Mouse (Mus musculus): ENCODE measurements around the gene Gfm2. TPM values are rescaled to one million over a fixed set of nuclear protein-coding genes. Genes with fewer than 3 reads are reported as not detected.
A peak's percentile ranks its signal among the peaks of the same experiment; 100 is the strongest.

Gene Gfm2
- polyA plus RNA-seq, 1 experiment from 2014 or later: 16.3 TPM

DNA sequence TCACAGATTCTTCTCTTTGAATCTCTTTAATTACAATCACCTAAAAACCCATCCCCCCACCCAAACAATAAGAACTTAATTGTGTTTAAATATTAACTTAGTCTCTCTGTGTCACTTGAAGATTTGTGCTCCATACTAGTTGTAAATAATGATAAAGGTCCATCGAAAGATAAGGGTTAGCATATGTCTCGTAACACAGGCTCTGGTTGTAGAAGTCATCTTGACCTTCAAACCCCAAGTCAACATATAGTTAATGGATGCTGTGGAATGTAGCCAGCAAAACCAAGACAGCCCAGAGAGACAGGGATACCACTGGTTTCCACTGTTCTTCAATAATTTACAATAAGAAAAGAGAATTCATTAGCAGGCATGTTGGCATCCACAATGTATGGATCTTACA is 46.4 kb downstream of the Gfm2 start:
- Histone ChIP-seq H3K4me3 (ENCODE audit: low read depth, low read length) (no peak overlapping the region), H3K9ac (ENCODE audit: low read depth, low read length) (no peak overlapping the region), H3K27ac (ENCODE audit: low read length) (no peak overlapping the region), H3K4me1 (ENCODE audit: control insufficient read depth, low read depth, low read length) (no peaks in the 10 kb centered on the region), H3K36me3 (ENCODE audit: control insufficient read depth, insufficient read depth) (peaks cover 3% of the 10 kb centered on the region; the same call in 1 of the 2 replicates), H3K9me3 (replicated peaks; ENCODE audit: control insufficient read depth, low read length) (no peaks in the 10 kb centered on the region), H3K4me2 (ENCODE audit: low read depth, low read length) (no peak overlapping the region), H3K27me3 (ENCODE audit: control insufficient read depth, insufficient read depth, low read depth, low read length) (no peaks in the 10 kb centered on the region)
- WGBS (ENCODE audit: insufficient replicate concordance): 59% methylated on average over 2 of the region's 2 CpGs
- ATAC-seq (ENCODE audit: low read depth): no peak

DNA sequence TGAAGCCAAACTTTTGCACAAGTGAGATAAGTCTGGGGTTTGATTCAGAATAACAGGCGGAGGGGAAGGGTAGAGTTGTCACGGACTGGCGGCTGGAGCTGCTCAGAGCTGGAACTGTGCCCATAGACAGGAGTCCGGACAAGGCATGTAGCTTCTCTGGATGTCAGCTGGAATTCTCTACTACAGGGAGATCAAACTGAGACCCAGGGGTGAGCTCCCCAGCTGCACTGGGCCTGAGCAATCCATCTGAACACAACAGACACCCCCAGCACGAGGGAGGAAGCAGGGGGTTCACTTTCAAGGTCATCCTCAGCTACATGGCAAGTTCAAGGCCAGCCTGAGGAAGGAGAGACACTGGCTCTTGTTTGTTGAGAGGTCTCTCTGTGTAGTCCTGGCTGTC is 46.9 kb downstream of the Gfm2 start:
- Histone ChIP-seq H3K4me1 (ENCODE audit: control insufficient read depth, low read depth, low read length) (no peaks in the 10 kb centered on the region), H3K4me3 (ENCODE audit: low read depth, low read length) (no peak overlapping the region), H3K9me3 (replicated peaks; ENCODE audit: control insufficient read depth, low read length) (no peaks in the 10 kb centered on the region), H3K4me2 (ENCODE audit: low read depth, low read length) (no peak overlapping the region), H3K27me3 (ENCODE audit: control insufficient read depth, insufficient read depth, low read depth, low read length) (no peaks in the 10 kb centered on the region), H3K9ac (ENCODE audit: low read depth, low read length) (no peak overlapping the region), H3K36me3 (ENCODE audit: control insufficient read depth, insufficient read depth) (peaks cover 3% of the 10 kb centered on the region; the same call in 1 of the 2 replicates), H3K27ac (ENCODE audit: low read length) (no peak overlapping the region)
- no peak for ATAC-seq (ENCODE audit: low read depth)
- WGBS (ENCODE audit: insufficient replicate concordance): 58% methylated on average over 5 of the region's 5 CpGs

DNA sequence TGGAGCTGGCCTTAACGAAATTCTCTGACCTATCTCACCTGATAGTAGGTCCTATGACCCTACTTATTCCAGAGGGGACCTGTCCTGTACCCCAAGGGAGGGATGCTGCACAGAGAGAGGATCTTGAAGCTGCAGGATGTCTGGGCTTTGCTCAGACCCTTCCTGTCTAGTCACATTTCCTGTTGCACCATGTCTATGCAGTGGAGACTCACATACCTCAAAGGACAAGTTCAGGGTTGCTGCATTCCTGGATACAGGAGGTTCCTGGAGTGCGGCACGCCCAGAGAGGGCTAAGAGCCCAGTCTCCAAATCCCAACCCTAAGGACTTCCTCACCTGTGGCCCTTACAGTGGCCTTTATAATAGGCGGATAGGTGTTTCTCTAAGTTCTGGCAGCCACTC is 48.6 kb downstream of the Gfm2 start:
- H3K27me3 ChIP-seq (ENCODE audit: control insufficient read depth, insufficient read depth, low read depth, low read length): no peaks in the 10 kb centered on the region
- no peaks in the 10 kb centered on the region for H3K36me3 ChIP-seq (ENCODE audit: control insufficient read depth, insufficient read depth)
- no peak overlapping the region for H3K27ac ChIP-seq (ENCODE audit: low read length)
- H3K9ac ChIP-seq (ENCODE audit: low read depth, low read length): no peak overlapping the region
- H3K4me1 ChIP-seq (ENCODE audit: control insufficient read depth, low read depth, low read length): no peaks in the 10 kb centered on the region
- H3K4me3 ChIP-seq (ENCODE audit: low read depth, low read length): no peak overlapping the region
- H3K9me3 ChIP-seq (replicated peaks; ENCODE audit: control insufficient read depth, low read length): no peaks in the 10 kb centered on the region
- H3K4me2 ChIP-seq (ENCODE audit: low read depth, low read length): no peak overlapping the region
- WGBS (ENCODE audit: insufficient replicate concordance): 68% methylated on average over 4 of the region's 4 CpGs
- ATAC-seq (ENCODE audit: low read depth): no peak

DNA sequence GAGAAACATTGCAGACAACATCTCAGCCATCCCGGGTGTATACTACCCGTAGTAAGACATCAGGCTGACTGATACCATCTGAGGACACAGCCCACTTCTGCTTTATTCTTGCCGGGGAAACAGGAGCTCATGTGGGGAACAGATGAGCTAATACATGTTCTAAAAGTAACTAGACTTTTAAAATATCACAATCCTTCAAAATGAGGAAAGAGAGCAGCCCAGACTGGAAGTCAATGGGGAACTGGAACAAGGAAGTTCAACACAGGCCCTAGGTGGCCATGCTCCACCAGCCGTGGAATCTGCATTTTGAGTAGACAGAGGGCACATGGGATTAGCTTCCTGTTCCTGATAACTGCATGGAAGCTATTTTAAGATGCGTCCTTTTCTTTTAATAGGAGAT is 50.0 kb downstream of the Gfm2 start:
- Histone ChIP-seq H3K36me3 (ENCODE audit: control insufficient read depth, insufficient read depth) (no peaks in the 10 kb centered on the region), H3K4me2 (ENCODE audit: low read depth, low read length) (no peak overlapping the region), H3K4me1 (ENCODE audit: control insufficient read depth, low read depth, low read length) (no peaks in the 10 kb centered on the region), H3K4me3 (ENCODE audit: low read depth, low read length) (no peak overlapping the region), H3K27ac (ENCODE audit: low read length) (no peak overlapping the region), H3K9me3 (replicated peaks; ENCODE audit: control insufficient read depth, low read length) (no peaks in the 10 kb centered on the region), H3K27me3 (ENCODE audit: control insufficient read depth, insufficient read depth, low read depth, low read length) (no peaks in the 10 kb centered on the region), H3K9ac (ENCODE audit: low read depth, low read length) (no peak overlapping the region)
- no peak for ATAC-seq (ENCODE audit: low read depth)
- WGBS (ENCODE audit: insufficient replicate concordance): 30% methylated on average over 5 of the region's 5 CpGs

DNA sequence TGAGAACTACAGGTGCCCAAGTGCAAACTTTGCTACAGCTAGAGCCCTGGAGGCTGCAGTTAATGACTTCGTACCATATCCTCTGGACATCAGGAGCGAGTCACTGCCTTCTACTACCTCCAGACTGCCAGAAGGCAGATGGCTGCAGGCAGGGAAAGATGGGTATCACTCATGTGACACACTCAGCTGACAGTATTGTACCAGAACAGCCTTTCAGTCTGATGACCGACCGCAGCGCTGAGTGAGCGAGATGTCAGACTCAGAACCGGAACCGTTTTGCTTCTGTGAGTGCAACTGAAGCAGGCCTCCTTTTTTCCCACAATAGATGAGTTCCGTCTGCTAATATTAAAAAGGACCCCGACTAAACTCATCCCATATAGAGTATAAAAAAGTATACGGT is 54.9 kb downstream of the Gfm2 start:
- H3K9ac ChIP-seq (ENCODE audit: low read depth, low read length): no peak overlapping the region
- no peak overlapping the region for H3K4me2 ChIP-seq (ENCODE audit: low read depth, low read length)
- H3K27me3 ChIP-seq (ENCODE audit: control insufficient read depth, insufficient read depth, low read depth, low read length): no peaks in the 10 kb centered on the region
- no peak overlapping the region for H3K27ac ChIP-seq (ENCODE audit: low read length)
- no peak overlapping the region for H3K4me3 ChIP-seq (ENCODE audit: low read depth, low read length)
- H3K4me1 ChIP-seq (ENCODE audit: control insufficient read depth, low read depth, low read length): peaks cover 5% of the 10 kb centered on the region
- no peaks in the 10 kb centered on the region for H3K36me3 ChIP-seq (ENCODE audit: control insufficient read depth, insufficient read depth)
- 83% methylated on average over 11 of the region's 11 CpGs for WGBS (ENCODE audit: insufficient replicate concordance)
- no peaks in the 10 kb centered on the region for H3K9me3 ChIP-seq (replicated peaks; ENCODE audit: control insufficient read depth, low read length)
- no peak for ATAC-seq (ENCODE audit: low read depth)

DNA sequence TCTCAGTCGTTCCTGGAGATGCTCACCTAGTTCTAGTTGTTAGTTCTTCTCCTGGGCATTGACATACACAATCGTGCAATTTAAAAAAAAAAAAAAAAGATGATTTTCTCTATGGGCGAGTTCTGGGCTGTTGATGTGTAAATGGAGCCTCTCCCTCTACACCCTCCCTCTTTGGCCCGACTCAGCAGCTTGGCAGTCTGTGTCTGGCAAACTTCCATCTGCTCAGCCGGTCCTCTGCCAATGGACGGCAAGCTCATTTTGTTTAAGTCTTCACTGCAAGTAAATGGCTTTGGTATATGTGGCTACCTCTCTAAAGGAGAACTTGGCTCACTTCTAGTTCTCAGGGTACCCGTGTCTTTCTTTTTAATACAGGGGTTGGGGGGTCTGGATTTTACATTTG is 55.7 kb downstream of the Gfm2 start:
- ATAC-seq (ENCODE audit: low read depth): no peak
- Histone ChIP-seq H3K4me1 (ENCODE audit: control insufficient read depth, low read depth, low read length) (peaks cover 10% of the 10 kb centered on the region), H3K27me3 (ENCODE audit: control insufficient read depth, insufficient read depth, low read depth, low read length) (no peaks in the 10 kb centered on the region), H3K27ac (ENCODE audit: low read length) (no peak overlapping the region), H3K4me2 (ENCODE audit: low read depth, low read length) (no peak overlapping the region), H3K9me3 (replicated peaks; ENCODE audit: control insufficient read depth, low read length) (no peaks in the 10 kb centered on the region), H3K4me3 (ENCODE audit: low read depth, low read length) (no peak overlapping the region), H3K36me3 (ENCODE audit: control insufficient read depth, insufficient read depth) (no peaks in the 10 kb centered on the region), H3K9ac (ENCODE audit: low read depth, low read length) (no peak overlapping the region)
- 56% methylated on average over 7 of the region's 7 CpGs for WGBS (ENCODE audit: insufficient replicate concordance)

DNA sequence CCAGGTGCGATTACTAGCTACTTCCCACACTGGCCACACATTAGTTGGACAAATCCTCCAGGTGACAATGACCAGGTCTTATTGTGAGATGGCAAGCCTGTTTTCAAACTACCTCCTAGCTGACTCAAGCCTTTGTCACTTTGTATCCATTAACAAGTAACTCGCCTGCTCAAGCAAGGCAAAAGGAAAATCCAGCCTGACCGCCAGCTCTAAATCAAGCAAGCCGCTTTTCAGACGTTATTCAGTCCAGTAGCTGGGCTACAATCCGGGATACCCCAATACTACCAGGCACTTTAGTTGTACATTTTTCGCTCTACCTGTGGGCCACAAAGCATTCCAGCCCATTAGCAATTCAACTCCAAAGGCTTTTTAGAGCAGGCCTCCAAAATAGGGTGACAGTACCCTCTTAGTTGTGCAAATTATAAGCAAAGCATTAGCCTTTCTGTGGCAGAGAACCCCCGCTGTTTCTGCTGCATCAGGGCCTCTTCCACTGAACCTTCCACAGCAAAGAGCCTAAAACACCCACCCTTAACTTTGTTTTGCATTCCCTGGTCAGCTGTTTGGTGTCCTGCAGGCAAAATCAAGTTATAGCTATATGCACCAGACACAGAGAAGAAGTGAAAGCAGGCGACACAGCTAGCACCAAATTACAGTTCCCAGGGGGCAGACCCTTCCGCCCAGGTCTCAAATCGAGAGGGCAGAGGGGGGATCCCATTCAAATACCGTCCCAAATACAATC is 58.6 kb downstream of the Gfm2 start:
- Histone ChIP-seq H3K4me3 (ENCODE audit: low read depth, low read length) (0 out of 2 replicates have a peak overlapping the region, but pooled peaks have one; percentile 15), H3K36me3 (ENCODE audit: control insufficient read depth, insufficient read depth) (no peaks in the 10 kb centered on the region)

DNA sequence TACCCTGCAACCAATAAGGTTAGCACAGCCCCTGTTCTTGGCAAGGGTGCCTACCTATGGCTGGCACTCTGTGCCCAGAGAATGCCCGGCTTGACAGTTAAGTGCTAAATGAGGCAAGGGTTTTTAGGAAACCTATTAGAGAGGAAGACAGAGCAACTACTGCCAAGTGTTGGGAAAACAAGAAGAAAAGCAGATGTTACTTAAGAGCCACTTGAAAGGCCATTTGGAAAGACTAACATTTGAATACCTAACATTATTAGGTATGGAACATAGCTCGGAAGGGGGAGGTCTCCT is 59.1 kb downstream of the Gfm2 start:
- no peaks in the 10 kb centered on the region for H3K36me3 ChIP-seq (ENCODE audit: control insufficient read depth, insufficient read depth)
- H3K27me3 ChIP-seq (ENCODE audit: control insufficient read depth, insufficient read depth, low read depth, low read length): no peaks in the 10 kb centered on the region
- 76% methylated on average over 2 of the region's 2 CpGs for WGBS (ENCODE audit: insufficient replicate concordance)
- no peak for ATAC-seq (ENCODE audit: low read depth)
- no peak overlapping the region for H3K27ac ChIP-seq (ENCODE audit: low read length)
- peaks cover 10% of the 10 kb centered on the region for H3K4me1 ChIP-seq (ENCODE audit: control insufficient read depth, low read depth, low read length)
- no peaks in the 10 kb centered on the region for H3K9me3 ChIP-seq (replicated peaks; ENCODE audit: control insufficient read depth, low read length)
- H3K9ac ChIP-seq (ENCODE audit: low read depth, low read length): no peak overlapping the region
- peak overlapping the region; percentile 90; the same call in 1 of the 2 replicates for H3K4me2 ChIP-seq (ENCODE audit: low read depth, low read length)
- H3K4me3 ChIP-seq (ENCODE audit: low read depth, low read length): peak overlapping the region; percentile 15; the same call in 1 of the 2 replicates

More for the DNA sequence above, 58.6 kb downstream of the Gfm2 start:
- H3K4me2 ChIP-seq (ENCODE audit: low read depth, low read length): no peak overlapping the region
- H3K9me3 ChIP-seq (replicated peaks; ENCODE audit: control insufficient read depth, low read length): no peaks in the 10 kb centered on the region
- H3K4me1 ChIP-seq (ENCODE audit: control insufficient read depth, low read depth, low read length): peaks cover 10% of the 10 kb centered on the region
- no peak overlapping the region for H3K27ac ChIP-seq (ENCODE audit: low read length)
- 71% methylated on average over 12 of the region's 12 CpGs for WGBS (ENCODE audit: insufficient replicate concordance)
- ATAC-seq (ENCODE audit: low read depth): no peak
- H3K27me3 ChIP-seq (ENCODE audit: control insufficient read depth, insufficient read depth, low read depth, low read length): no peaks in the 10 kb centered on the region
- H3K9ac ChIP-seq (ENCODE audit: low read depth, low read length): no peak overlapping the region

DNA sequence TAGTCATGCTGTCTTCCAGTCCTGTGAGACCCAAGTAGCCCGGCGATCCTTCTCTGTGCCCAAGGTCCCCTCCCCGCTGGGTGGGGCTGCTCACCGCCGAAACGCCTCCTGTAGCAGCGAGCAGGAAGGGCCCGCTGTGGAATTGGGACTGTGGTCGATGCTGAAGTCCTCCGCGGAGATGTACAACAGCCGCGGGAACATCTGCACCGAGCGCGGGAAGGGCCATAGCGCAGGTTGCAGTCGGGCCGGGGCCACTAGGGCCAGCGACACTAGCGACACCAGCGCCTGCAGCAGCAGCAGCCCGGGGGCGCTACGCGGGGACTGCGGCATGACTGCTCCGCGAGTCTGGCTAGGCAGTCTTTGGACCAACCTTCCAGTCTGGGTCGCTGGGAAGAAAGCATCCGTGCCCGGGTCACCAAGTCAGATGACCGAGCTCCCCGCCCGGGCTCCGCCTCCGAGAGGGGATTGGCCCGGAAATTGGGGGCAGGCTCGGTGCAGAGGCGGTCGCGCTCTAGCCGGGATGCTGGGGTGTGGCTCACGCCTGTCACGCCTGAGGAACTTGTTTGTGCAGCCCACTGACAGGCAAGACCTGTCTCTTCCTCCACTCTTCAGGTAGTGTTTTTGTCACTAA is 60.3 kb downstream of the Gfm2 start, which contains the start of gene Hexb:
Gene Hexb, minus strand, starts transcription at position 426 of the 631 bp plus-strand sequence.
- peak within 1 kb of the TSS; percentile 72 for H3K9ac ChIP-seq (ENCODE audit: low read depth, low read length)
- H3K4me3 ChIP-seq (ENCODE audit: low read depth, low read length): peak within 1 kb of the TSS; percentile 73
- WGBS (ENCODE audit: insufficient replicate concordance): under 1% methylated on average over 45 of the region's 45 CpGs
- no peaks in the 10 kb centered on the region for H3K36me3 ChIP-seq (ENCODE audit: control insufficient read depth, insufficient read depth)
- H3K4me2 ChIP-seq (ENCODE audit: low read depth, low read length): peak within 1 kb of the TSS; percentile 90
- no peaks in the 10 kb centered on the region for H3K27me3 ChIP-seq (ENCODE audit: control insufficient read depth, insufficient read depth, low read depth, low read length)
- no peaks in the 10 kb centered on the region for H3K9me3 ChIP-seq (replicated peaks; ENCODE audit: control insufficient read depth, low read length)
- peak within 1 kb of the TSS; percentile 85 for H3K27ac ChIP-seq (ENCODE audit: low read length)
- H3K4me1 ChIP-seq (ENCODE audit: control insufficient read depth, low read depth, low read length): peaks cover 10% of the 10 kb centered on the region
- peak; percentile 99 for ATAC-seq (ENCODE audit: low read depth)

Data from liver, embryonic 16.5 days (tissue).